Mouse (Mus musculus) limb, embryonic 14.5 days (tissue): Measurements from ENCODE around the gene Egfl6. TPM values are rescaled to one million over a fixed set of nuclear protein-coding genes. Genes with fewer than 3 reads are reported as not detected.

Experiments used
- ATAC-seq: fragments of 200-750 bp; cut with Nextera tagmentation; 2 replicates; pipeline ENCODE4 v1.8.0; 2017; ENCODE audit warnings: low read depth, moderate number of reproducible peaks, moderate TSS enrichment; ENCODE audit not compliant: low FRiP score
- DNase-seq: peaks from one replicate; pipeline ENCODE4 v3.0.0-alpha.2; 2015; ENCODE audit warnings: low spot score
- H3K27ac ChIP-seq: fragments of 300-500 bp; sonication (generic); replicated peaks from 2 replicates; pipeline ENCODE4 v1.5.1; 2014; ENCODE audit warnings: low read depth, mild to moderate bottlenecking, low read length, moderate library complexity, mixed read lengths
- H3K27me3 ChIP-seq: fragments of 300-500 bp; sonication (generic); 2 replicates; pipeline ENCODE4 v1.6.1; 2014; ENCODE audit warnings: low read length, mixed read lengths; ENCODE audit not compliant: control insufficient read depth, insufficient read depth
- H3K36me3 ChIP-seq: fragments of 300-500 bp; sonication (generic); 2 replicates; pipeline ENCODE4 v1.6.1; 2014; ENCODE audit warnings: mild to moderate bottlenecking, low read length, moderate library complexity, mixed read lengths; ENCODE audit not compliant: control insufficient read depth, insufficient read depth
- H3K4me1 ChIP-seq: fragments of 300-500 bp; sonication (generic); 2 replicates; pipeline ENCODE4 v1.6.1; 2014; ENCODE audit warnings: antibody characterized with exemption, low read length, mixed read lengths; ENCODE audit not compliant: control insufficient read depth, insufficient read depth
- H3K4me2 ChIP-seq: fragments of 300-500 bp; sonication (generic); replicated peaks from 2 replicates; pipeline ENCODE4 v1.6.1; 2014; ENCODE audit warnings: low read depth, mild to moderate bottlenecking, low read length, moderate library complexity; ENCODE audit not compliant: severe bottlenecking
- H3K4me3 ChIP-seq: fragments of 300-500 bp; sonication (generic); replicated peaks from 2 replicates; pipeline ENCODE4 v1.5.1; 2014; ENCODE audit warnings: low read length
- H3K9ac ChIP-seq: fragments of 300-500 bp; sonication (generic); 2 replicates; pipeline ENCODE4 v1.6.1; 2014; ENCODE audit warnings: mild to moderate bottlenecking, low read depth, low read length, moderate library complexity; ENCODE audit not compliant: severe bottlenecking
- H3K9me3 ChIP-seq: fragments of 300-500 bp; sonication (generic); 2 replicates; pipeline ENCODE4 v1.6.1; 2016; ENCODE audit warnings: low read length; ENCODE audit not compliant: control insufficient read depth
- POLR2A ChIP-seq: fragments of 200-500 bp; IDR thresholded peaks from 2 replicates; pipeline ENCODE4 v1.8.0; 2012; ENCODE audit warnings: inconsistent platforms, mild to moderate bottlenecking, moderate library complexity, borderline replicate concordance; ENCODE audit not compliant: insufficient read depth, insufficient read length; ENCODE audit errors: extremely low read depth
- WGBS: fragments of 180-500 bp; shearing (Covaris S2); extraction: QIAGEN DNeasy Blood & Tissue Kit; methylation state at CpG from one replicate; pipeline ENCODE4 v1.1.7; 2014; 5-methylcytosine and 5-hydroxymethylcytosine counted together
- polyA plus RNA-seq, 2 experiments: library from polyadenylated mRNA; depleted of rRNA in 1 of 2; stranded (reverse) in 1 of 2; unstranded in 1 of 2; fragments of >200 nt; fragmentation: Nextera tagmentation in 1 of 2; extraction: Ambion mirVana in 1 of 2; gene quantifications; 2 replicates each; pipeline versions ENCODE4 v1.2.1 to v1.2.3; 2012 to 2014

The Egfl6 gene
- polyA plus RNA-seq, 2 experiments = 86.2 to 97.0 TPM

DNA sequence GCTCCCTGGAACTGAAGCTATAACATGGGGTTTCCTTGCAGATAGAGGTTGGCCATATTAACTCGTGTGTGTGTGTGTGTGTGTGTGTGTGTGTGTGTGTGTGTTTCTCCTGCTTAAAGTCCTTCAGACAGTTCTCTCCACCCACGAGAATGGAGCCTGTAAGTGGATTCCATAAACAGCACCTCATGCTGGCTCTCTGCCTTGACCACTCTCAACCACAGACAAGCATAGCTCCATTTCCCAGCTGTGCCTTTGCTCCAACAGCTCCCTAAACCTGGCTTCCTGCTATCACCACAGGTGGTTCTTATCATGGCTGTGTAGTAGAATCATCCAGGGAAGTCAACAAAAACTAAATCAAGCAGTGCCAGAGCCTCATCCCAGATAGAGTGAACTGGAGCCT is 81.1 kb downstream of the Egfl6 start:
- H3K9ac ChIP-seq = no peak overlapping the region
- no peak for TF ChIP-seq POLR2A
- no peak for ATAC-seq
- H3K27ac ChIP-seq = no peak overlapping the region
- H3K27me3 ChIP-seq = no peaks in the 10 kb centered on the region
- H3K36me3 ChIP-seq = no peaks in the 10 kb centered on the region
- no peaks in the 10 kb centered on the region for H3K4me1 ChIP-seq
- no peak overlapping the region for H3K4me3 ChIP-seq
- no peak for DNase-seq
- H3K9me3 ChIP-seq = no peaks in the 10 kb centered on the region
- no peak overlapping the region for H3K4me2 ChIP-seq
- 67% methylated on average over 2 of the region's 2 CpGs for WGBS

DNA sequence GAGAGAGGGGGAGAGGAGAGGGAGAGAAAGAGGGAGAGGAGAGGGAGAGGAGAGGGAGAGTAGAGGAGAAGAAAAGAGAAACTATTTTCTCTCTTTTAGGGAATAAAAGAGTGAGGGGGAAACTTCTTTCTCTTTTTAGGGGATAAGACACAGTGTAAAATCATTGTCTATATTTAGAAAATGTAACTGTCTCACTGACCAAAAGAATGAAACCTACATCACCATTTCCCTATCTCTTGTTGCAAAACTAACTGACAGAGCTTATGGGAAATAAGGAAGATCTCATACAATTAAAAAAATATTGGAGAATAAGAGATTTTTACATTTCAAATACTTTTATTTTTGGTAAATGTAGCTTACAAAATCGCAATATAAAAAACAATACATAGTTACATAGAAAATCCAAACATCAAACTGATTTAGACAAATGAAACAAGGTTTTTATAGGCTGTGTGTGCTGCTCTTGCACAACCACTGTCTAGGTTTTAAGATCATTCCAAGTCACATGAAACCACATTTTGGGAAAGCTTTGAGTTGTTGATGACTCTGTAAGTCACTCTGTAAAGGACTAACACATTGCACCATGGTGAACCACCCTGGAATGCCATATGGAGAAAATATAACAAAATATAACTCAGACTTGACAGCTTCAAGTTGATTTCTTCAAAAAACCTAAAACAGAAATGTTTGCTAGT is 85.9 kb downstream of the Egfl6 start:
- Histone ChIP-seq H3K9ac (no peak overlapping the region), H3K9me3 (no peaks in the 10 kb centered on the region), H3K4me1 (no peaks in the 10 kb centered on the region), H3K36me3 (no peaks in the 10 kb centered on the region), H3K27me3 (no peaks in the 10 kb centered on the region), H3K4me2 (no peak overlapping the region), H3K27ac (no peak overlapping the region), H3K4me3 (no peak overlapping the region)
- WGBS = 76% methylated on average over 1 of the region's 1 CpGs
- TF ChIP-seq POLR2A = no peak
- ATAC-seq (no peak), DNase-seq (no peak)

DNA sequence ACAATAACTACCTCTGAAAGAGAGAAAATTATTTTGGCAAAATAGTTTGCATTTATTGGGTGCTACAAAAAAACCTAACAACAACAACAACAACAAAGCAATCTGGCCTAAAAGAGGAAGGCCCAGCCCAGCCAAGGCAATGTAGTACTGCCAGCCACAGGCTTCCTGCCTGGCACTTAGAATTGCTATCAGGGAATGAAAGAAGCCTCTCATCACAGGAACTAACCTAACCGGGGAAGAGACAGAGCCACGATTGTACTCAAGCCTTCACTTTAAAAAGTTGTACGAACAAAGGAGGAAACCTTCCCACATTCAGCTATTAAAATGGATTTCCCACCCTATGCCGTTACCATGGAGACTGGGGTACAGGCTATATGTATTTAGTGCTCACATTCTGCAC is 87.7 kb downstream of the Egfl6 start:
- 68% methylated on average over 4 of the region's 4 CpGs for WGBS
- no peak for TF ChIP-seq POLR2A
- no peak for DNase-seq
- Histone ChIP-seq H3K9ac (no peak overlapping the region), H3K4me3 (no peak overlapping the region), H3K36me3 (no peaks in the 10 kb centered on the region), H3K27ac (no peak overlapping the region), H3K4me2 (no peak overlapping the region), H3K4me1 (no peaks in the 10 kb centered on the region), H3K9me3 (no peaks in the 10 kb centered on the region), H3K27me3 (no peaks in the 10 kb centered on the region)
- no peak for ATAC-seq

DNA sequence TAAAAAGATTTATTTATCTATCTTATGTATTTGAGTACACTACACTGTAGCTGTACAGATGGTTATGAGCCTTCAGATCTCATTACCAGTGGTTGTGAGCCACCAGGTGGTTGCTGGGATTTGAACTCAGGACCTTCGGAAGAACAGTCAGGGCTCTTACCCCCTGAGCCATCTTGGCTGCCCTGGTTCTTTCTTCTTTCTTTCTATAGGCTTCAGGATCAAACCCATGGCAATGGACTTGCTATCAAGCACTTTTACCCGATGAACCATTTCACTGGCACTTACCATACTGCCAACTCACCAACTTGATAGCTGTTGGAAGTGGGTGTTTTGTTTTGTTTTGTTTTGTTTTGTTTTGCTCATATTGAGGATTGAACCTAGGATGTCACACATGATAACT is 90.5 kb downstream of the Egfl6 start:
- no peak for DNase-seq
- Histone ChIP-seq H3K9me3 (no peaks in the 10 kb centered on the region), H3K4me1 (no peaks in the 10 kb centered on the region), H3K36me3 (no peaks in the 10 kb centered on the region), H3K4me3 (no peak overlapping the region), H3K4me2 (no peak overlapping the region), H3K27ac (no peak overlapping the region), H3K9ac (no peak overlapping the region), H3K27me3 (no peaks in the 10 kb centered on the region)
- 93% methylated on average over 2 of the region's 2 CpGs for WGBS
- no peak for TF ChIP-seq POLR2A
- no peak for ATAC-seq

DNA sequence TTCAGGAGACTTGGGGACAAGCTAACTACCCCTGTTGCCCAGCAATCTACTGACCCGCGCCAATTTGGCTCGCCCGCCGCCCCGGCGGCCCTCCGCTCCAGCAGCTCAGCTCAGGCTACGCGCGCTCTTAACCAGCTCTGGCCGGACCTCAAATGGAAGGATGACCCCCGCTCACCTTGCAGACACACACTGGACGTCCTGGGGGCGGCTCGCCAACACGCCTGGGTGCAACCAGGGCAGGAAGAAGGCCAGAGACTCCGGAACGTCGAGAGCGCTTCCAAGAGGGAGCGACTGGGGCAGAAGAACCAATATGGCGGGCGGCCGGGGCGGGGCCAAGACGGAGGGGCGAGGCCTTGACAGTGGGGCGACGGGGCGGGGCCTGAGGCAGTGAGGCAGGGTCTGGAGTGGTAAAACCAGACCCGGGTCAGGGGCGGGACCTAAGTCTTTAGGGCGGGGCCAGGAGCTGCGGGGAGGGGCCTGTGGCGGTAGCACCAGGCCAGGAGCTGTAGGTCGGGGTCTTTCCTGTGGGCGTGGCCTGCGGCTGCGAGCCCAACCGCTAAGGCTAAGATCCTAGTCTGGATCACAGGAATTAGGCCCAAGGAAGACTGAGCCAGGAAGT is 106.0 kb downstream of the Egfl6 start, which contains the start of gene Rab9:
Gene Rab9 (minus strand): TSS at position 503 of the 619 bp plus-strand sequence.
- ATAC-seq = peak; percentile 98
- Histone ChIP-seq H3K9me3 (no peaks in the 10 kb centered on the region), H3K27ac (peak within 1 kb of the TSS; percentile 84; the same call in 1 of the 2 replicates), H3K4me1 (no peaks in the 10 kb centered on the region), H3K27me3 (no peaks in the 10 kb centered on the region), H3K9ac (peak within 1 kb of the TSS; percentile 70), H3K4me2 (peak within 1 kb of the TSS; percentile 51), H3K4me3 (peak within 1 kb of the TSS; percentile 63), H3K36me3 (peaks cover 4% of the 10 kb centered on the region; the same call in 1 of the 2 replicates)
- DNase-seq = peak; percentile 94
- no peak for TF ChIP-seq POLR2A
- WGBS = 17% methylated on average over 26 of the region's 41 CpGs
